Mouse (Mus musculus): ENCODE measurements around the gene Atf7.

DNA sequence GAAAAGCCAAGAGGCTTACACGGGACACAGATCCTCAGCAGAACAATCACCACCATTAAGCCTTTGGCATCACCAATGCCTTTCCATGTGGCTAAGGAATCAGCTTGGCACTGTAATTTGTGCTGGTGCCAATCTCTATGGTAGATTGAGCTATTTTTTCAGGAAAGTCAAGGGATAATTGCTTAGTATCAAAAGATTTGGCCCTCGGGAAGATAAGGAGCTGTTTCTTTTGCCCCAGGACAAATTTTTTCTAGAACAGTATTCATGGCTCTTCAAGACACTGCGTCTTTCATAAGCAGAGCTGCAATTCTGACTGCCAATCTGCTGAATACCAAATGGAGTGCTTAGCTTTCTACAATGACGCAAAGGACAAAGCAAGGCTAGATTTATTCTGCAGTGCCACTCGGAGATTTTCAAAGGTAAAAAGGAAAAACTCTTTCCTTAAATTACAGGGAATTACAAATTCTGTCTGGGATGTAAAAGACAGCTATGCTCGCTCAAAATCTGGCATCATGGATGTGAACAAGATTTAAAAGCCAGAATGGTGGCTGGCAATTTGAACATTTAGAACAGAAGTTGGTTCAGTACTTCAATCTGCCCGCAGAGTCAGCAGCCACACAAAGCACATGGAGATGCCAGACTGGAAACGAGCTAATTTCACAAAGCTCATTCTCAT is 41.4 kb downstream of the Atf7 start:
- TF ChIP-seq CTCF (conservative IDR thresholded peaks at IDR 0.05; ENCODE audit: low read length) (no peak), POU5F1 (IDR thresholded peaks at IDR 0.05; ENCODE audit: borderline replicate concordance, low read length) (no peak)

Data from E14TG2a.4 (cell line).